Mouse (Mus musculus) embryonic stem cell, embryonic (primary cell): ENCODE data around the gene Fto.

ENCODE experiments used
- CTCF ChIA-PET, 4 experiments: fragments of 300-600 bp in 2 of 4; fragments of 350-600 bp in 2 of 4; sonication (Branson Sonifier 250); formaldehyde crosslinking; loops; one replicate each; lab custom pipeline; 2022; ENCODE audit warnings: inconsistent platforms in 2 of 4; lab: Charles Lee
- POLR2A ChIA-PET, 4 experiments: fragments of 300-600 bp in 2 of 4; fragments of 350-600 bp in 2 of 4; sonication (Branson Sonifier 250); formaldehyde crosslinking; loops; one replicate each; lab custom pipeline; 2022; ENCODE audit warnings: antibody characterized with exemption in 4 of 4, inconsistent platforms in 1 of 4; lab: Charles Lee

Fto gene

GRCm38 (mm10) chr8:91395340-91396055 is 82.2 kb downstream of the Fto start:
- CTCF ChIA-PET, result no interaction called here
- POLR2A ChIA-PET, result interaction anchor here in 1 of 4 experiments (1.9 kb wide), 1 partner anchor 11 kb away, joined by 4 read pairs; no protein-coding TSS in a partner anchor

GRCm38 (mm10) chr8:91398053-91398452 is 84.7 kb downstream of the Fto start:
- CTCF ChIA-PET, result no interaction called here
- POLR2A ChIA-PET, result no interaction called here

- ChIA-PET CTCF (interaction anchor here in 1 of 4 experiments (0.6 kb wide), 1 partner anchor 67 kb away, joined by 3 read pairs; no protein-coding TSS in a partner anchor), POLR2A (interaction anchor here in 2 of 4 experiments (0.8 to 1.8 kb wide), 4 partner anchors 27 to 33 kb away, joined by 3 to 10 read pairs (median 4); no protein-coding TSS in a partner anchor)
Measured at GRCm38 (mm10) chr8:91402980-91403975, 90.0 kb downstream of the Fto start.

- ChIA-PET CTCF (interaction anchor here in 1 of 4 experiments (0.6 kb wide), 1 partner anchor 68 kb away, joined by 3 read pairs; no protein-coding TSS in a partner anchor), POLR2A (interaction anchor here in 2 of 4 experiments (0.8 to 1.8 kb wide), 4 partner anchors 26 to 32 kb away, joined by 3 to 10 read pairs (median 4); no protein-coding TSS in a partner anchor)
Measured at GRCm38 (mm10) chr8:91404311-91404710, 91.0 kb downstream of the Fto start.

- ChIA-PET CTCF (no interaction called here), POLR2A (interaction anchor here in 1 of 4 experiments (1.6 kb wide), 1 partner anchor 25 kb away, joined by 6 read pairs; no protein-coding TSS in a partner anchor)
Measured at GRCm38 (mm10) chr8:91405099-91405498, 91.8 kb downstream of the Fto start.

- CTCF ChIA-PET, result no interaction called here
- POLR2A ChIA-PET, result no interaction called here
Measured at GRCm38 (mm10) chr8:91406624-91407290, 93.4 kb downstream of the Fto start.

GRCm38 (mm10) chr8:91407880-91408279 is 94.6 kb downstream of the Fto start:
- ChIA-PET CTCF (no interaction called here), POLR2A (interaction anchor here in 2 of 4 experiments (0.9 kb wide), 2 partner anchors 9 to 22 kb away, joined by 3 read pairs; no protein-coding TSS in a partner anchor)

- POLR2A ChIA-PET, result no interaction called here
Measured at GRCm38 (mm10) chr8:91410007-91410406, 96.7 kb downstream of the Fto start.

GRCm38 (mm10) chr8:91424491-91425074 is 111.3 kb downstream of the Fto start:
- CTCF ChIA-PET, result no interaction called here

More at GRCm38 (mm10) chr8:91410007-91410406, 96.7 kb downstream of the Fto start:
- CTCF ChIA-PET, result no interaction called here

GRCm38 (mm10) chr8:91425251-91425866 is 112.0 kb downstream of the Fto start:
- CTCF ChIA-PET, result no interaction called here
- POLR2A ChIA-PET, result interaction anchor here in 3 of 4 experiments (0.7 to 3.3 kb wide), 9 partner anchors 9 to 850 kb away, joined by 3 to 40 read pairs (median 5); no protein-coding TSS in a partner anchor

More at GRCm38 (mm10) chr8:91424491-91425074, 111.3 kb downstream of the Fto start:
- POLR2A ChIA-PET, result interaction anchor here in 3 of 4 experiments (1.0 to 3.3 kb wide), 7 partner anchors 8 to 64 kb away, joined by 3 to 40 read pairs (median 14); no protein-coding TSS in a partner anchor

- CTCF ChIA-PET, result no interaction called here
- POLR2A ChIA-PET, result interaction anchor here in 1 of 4 experiments (1.7 to 3.3 kb wide), 2 partner anchors 8 to 10 kb away, joined by 5 to 40 read pairs; no protein-coding TSS in a partner anchor
Measured at GRCm38 (mm10) chr8:91426496-91426895, 113.2 kb downstream of the Fto start.

GRCm38 (mm10) chr8:91430333-91430940 is 117.1 kb downstream of the Fto start:
- ChIA-PET POLR2A (interaction anchor here in 3 of 4 experiments (0.6 to 2.1 kb wide), 18 partner anchors 13 to 705 kb away, joined by 3 to 15 read pairs (median 4); partner anchors contain the start of gene Rpgrip1l (in 1 of the 3)), CTCF (interaction anchor here in 2 of 4 experiments (0.6 kb wide), 3 partner anchors 25 to 1034 kb away, joined by 3 read pairs; no protein-coding TSS in a partner anchor)

- POLR2A ChIA-PET, result interaction anchor here in 3 of 4 experiments (0.6 to 3.2 kb wide), 19 partner anchors 9 to 944 kb away, joined by 3 to 21 read pairs (median 3); partner anchors contain the start of genes Fto (in 2 of the 3) and Rpgrip1l (in 2 of the 3)
- CTCF ChIA-PET, result no interaction called here
Measured at GRCm38 (mm10) chr8:91436036-91436435, 122.7 kb downstream of the Fto start.

- CTCF ChIA-PET, result no interaction called here
- POLR2A ChIA-PET, result interaction anchor here in 3 of 4 experiments (1.0 to 4.3 kb wide), 5 partner anchors 10 to 43 kb away, joined by 3 to 15 read pairs (median 5); no protein-coding TSS in a partner anchor
Measured at GRCm38 (mm10) chr8:91443911-91444310, 130.6 kb downstream of the Fto start.

- ChIA-PET POLR2A (interaction anchor here in 3 of 4 experiments (0.8 to 4.3 kb wide), 8 partner anchors 8 to 68 kb away, joined by 3 to 15 read pairs (median 4); no protein-coding TSS in a partner anchor), CTCF (interaction anchor here in 1 of 4 experiments (1.1 kb wide), 1 partner anchor 87 kb away, joined by 3 read pairs; no protein-coding TSS in a partner anchor)
Measured at GRCm38 (mm10) chr8:91444636-91445410, 131.5 kb downstream of the Fto start.
